Mouse (Mus musculus) heart, embryonic 11.5 days (tissue): ENCODE results near the gene Ivd. TPM values are rescaled to one million over a fixed set of nuclear protein-coding genes. Genes with fewer than 3 reads are reported as not detected.

Experiments used
- ATAC-seq: fragments of 200-750 bp; cut with Nextera tagmentation; replicated peaks from 2 replicates; pipeline ENCODE4 v1.8.0; 2017; ENCODE audit warnings: moderate library complexity; ENCODE audit not compliant: insufficient number of reproducible peaks, low FRiP score, low TSS enrichment
- H3K27ac ChIP-seq: fragments of 300-500 bp; sonication (generic); 2 replicates; pipeline ENCODE4 v1.5.1; 2014; ENCODE audit warnings: mild to moderate bottlenecking, low read depth, low read length
- H3K27me3 ChIP-seq: fragments of 300-500 bp; sonication (generic); 2 replicates; pipeline ENCODE4 v1.6.1; 2014; ENCODE audit warnings: mild to moderate bottlenecking, low read length, mixed read lengths; ENCODE audit not compliant: control insufficient read depth, insufficient read depth
- H3K36me3 ChIP-seq: fragments of 300-500 bp; sonication (generic); 2 replicates; pipeline ENCODE4 v1.6.1; 2014; ENCODE audit warnings: mild to moderate bottlenecking, low read length, moderate library complexity, mixed read lengths; ENCODE audit not compliant: control insufficient read depth, insufficient read depth
- H3K4me1 ChIP-seq: fragments of 300-500 bp; sonication (generic); 2 replicates; pipeline ENCODE4 v1.6.1; 2014; ENCODE audit warnings: low read length; ENCODE audit not compliant: control insufficient read depth, insufficient read depth
- H3K4me2 ChIP-seq: fragments of 300-500 bp; sonication (generic); 2 replicates; pipeline ENCODE4 v1.6.1; 2014; ENCODE audit warnings: mild to moderate bottlenecking, moderate library complexity
- H3K4me3 ChIP-seq: fragments of 300-500 bp; sonication (generic); 2 replicates; pipeline ENCODE4 v1.5.1; 2014; ENCODE audit warnings: low read depth, low read length
- H3K9ac ChIP-seq: fragments of 300-500 bp; sonication (generic); 2 replicates; pipeline ENCODE4 v1.6.1; 2014; ENCODE audit warnings: mild to moderate bottlenecking, low read depth, low read length, moderate library complexity
- H3K9me3 ChIP-seq: fragments of 300-500 bp; sonication (generic); replicated peaks from 2 replicates; pipeline ENCODE4 v1.6.1; 2016; ENCODE audit warnings: low read length; ENCODE audit not compliant: control insufficient read depth
- WGBS: fragments of 180-500 bp; shearing (Covaris S2); extraction: QIAGEN DNeasy Blood & Tissue Kit; methylation state at CpG from one replicate; pipeline ENCODE4 v1.1.7; 2014; ENCODE audit not compliant: insufficient replicate concordance; 5-methylcytosine and 5-hydroxymethylcytosine counted together
- polyA plus RNA-seq: library from polyadenylated mRNA; unstranded; fragments of >200 nt; fragmentation: Nextera tagmentation; extraction: Ambion mirVana; gene quantifications from 2 replicates; pipeline ENCODE4 v1.2.1, GENCODE M21; 2014

Ivd gene
- polyA plus RNA-seq, 1 experiment from 2014 or later, result 52.5 TPM

DNA sequence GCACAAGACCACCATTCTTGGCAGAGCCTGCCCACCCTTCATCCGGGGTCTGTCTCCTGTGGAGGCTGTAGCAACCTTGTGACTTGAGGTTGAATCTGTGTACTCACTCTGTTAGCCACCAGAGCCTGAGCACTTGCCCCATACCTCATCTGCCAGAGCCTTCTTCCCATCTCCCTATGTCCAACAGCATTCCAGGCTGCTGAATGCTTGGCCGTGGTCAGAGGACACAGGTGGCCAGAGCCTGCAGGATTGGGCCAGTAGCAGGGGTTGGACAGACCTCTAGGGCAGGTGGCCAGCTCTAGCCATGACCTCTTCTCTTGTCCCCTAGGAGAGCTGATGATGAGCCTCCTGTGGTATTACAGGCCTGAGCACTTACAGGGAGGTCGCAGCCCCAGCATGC is 58.7 kb downstream of the Ivd start:
- Histone ChIP-seq H3K4me2 (no peak overlapping the region), H3K4me1 (peaks cover 13% of the 10 kb centered on the region), H3K36me3 (peaks cover 2% of the 10 kb centered on the region; the same call in 1 of the 2 replicates), H3K4me3 (no peak overlapping the region), H3K9ac (no peak overlapping the region), H3K9me3 (no peaks in the 10 kb centered on the region), H3K27ac (no peak overlapping the region), H3K27me3 (no peaks in the 10 kb centered on the region)
- ATAC-seq, result no peak
- 86% methylated on average over 3 of the region's 3 CpGs for WGBS

GRCm38 (mm10) chr2:118925952-118926351 is 64.2 kb downstream of the Ivd start:
- Histone ChIP-seq H3K4me2 (peak overlapping the region; percentile 97), H3K27me3 (no peaks in the 10 kb centered on the region), H3K4me3 (peak overlapping the region; percentile 74), H3K9ac (peak overlapping the region; percentile 88), H3K36me3 (no peaks in the 10 kb centered on the region; the same call in 1 of the 2 replicates), H3K9me3 (no peaks in the 10 kb centered on the region), H3K27ac (peak overlapping the region; percentile 70), H3K4me1 (peaks cover 23% of the 10 kb centered on the region)
- ATAC-seq, result peak; percentile 48
- under 1% methylated on average over 6 of the region's 6 CpGs for WGBS

- peak; percentile 91 for ATAC-seq
- Histone ChIP-seq H3K36me3 (no peaks in the 10 kb centered on the region; the same call in 1 of the 2 replicates), H3K4me3 (peak within 1 kb of the TSS; percentile 74), H3K9ac (peak within 1 kb of the TSS; percentile 88), H3K27ac (peak within 1 kb of the TSS; percentile 70), H3K4me1 (peaks cover 23% of the 10 kb centered on the region), H3K4me2 (peak within 1 kb of the TSS; percentile 97), H3K9me3 (no peaks in the 10 kb centered on the region), H3K27me3 (no peaks in the 10 kb centered on the region)
- WGBS, result under 1% methylated on average over 32 of the region's 47 CpGs
Measured at GRCm38 (mm10) chr2:118926361-118926997, 64.7 kb downstream of the Ivd start, which contains the start of gene Chst14. Chst14 (plus strand) TSS chr2:118926496.

DNA sequence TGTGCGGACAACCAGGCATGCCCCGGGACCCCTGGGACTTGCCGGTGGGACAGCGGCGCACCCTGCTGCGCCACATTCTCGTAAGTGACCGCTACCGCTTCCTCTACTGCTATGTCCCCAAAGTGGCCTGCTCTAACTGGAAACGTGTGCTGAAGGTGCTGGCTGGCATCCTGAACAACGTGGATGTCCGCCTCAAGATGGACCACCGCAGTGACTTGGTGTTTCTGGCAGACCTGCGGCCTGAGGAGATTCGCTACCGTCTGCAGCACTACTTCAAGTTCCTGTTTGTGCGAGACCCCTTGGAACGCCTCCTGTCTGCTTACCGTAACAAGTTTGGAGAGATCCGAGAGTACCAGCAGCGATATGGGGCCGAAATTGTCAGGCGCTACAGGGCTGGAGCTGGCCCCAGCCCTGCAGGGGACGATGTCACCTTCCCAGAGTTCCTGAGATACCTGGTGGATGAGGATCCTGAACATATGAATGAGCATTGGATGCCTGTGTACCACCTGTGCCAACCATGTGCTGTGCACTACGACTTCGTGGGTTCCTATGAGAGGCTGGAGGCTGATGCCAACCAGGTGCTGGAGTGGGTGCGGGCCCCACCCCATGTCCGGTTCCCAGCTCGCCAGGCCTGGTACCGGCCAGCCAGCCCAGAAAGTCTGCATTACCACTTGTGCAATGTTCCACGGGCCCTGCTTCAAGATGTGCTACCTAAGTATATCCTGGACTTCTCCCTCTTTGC is 65.4 kb downstream of the Ivd start:
- Histone ChIP-seq H3K4me3 (peak overlapping the region; percentile 74), H3K9me3 (no peaks in the 10 kb centered on the region), H3K4me1 (peaks cover 23% of the 10 kb centered on the region), H3K9ac (peak overlapping the region; percentile 88), H3K27me3 (no peaks in the 10 kb centered on the region), H3K36me3 (no peaks in the 10 kb centered on the region), H3K4me2 (peak overlapping the region; percentile 97), H3K27ac (peak overlapping the region; percentile 70; the same call in 1 of the 2 replicates)
- 26% methylated on average over 31 of the region's 31 CpGs for WGBS
- no peak for ATAC-seq

Other genes with a start within 250 kb of the Ivd start
- 1.8 and 3.0 TPM in 2 replicates for gene Pak6, start 198.7 kb upstream of the Ivd start, polyA plus RNA-seq
- 0.66 and 0.80 TPM in 2 replicates for gene Ankrd63, start 158.0 kb upstream of the Ivd start, polyA plus RNA-seq
- gene Plcb2, start 133.5 kb upstream of the Ivd start, polyA plus RNA-seq, result 0.99 and 1.4 TPM in 2 replicates
- 45.4 and 46.7 TPM in 2 replicates for gene Inafm2, start 116.2 kb upstream of the Ivd start, polyA plus RNA-seq
- gene Ccdc9b, start 99.3 kb upstream of the Ivd start, polyA plus RNA-seq, result 1.0 and 1.3 TPM in 2 replicates
- not detected in 2 replicates for gene Phgr1, start 89.2 kb upstream of the Ivd start, polyA plus RNA-seq
- gene Disp2, start 82.2 kb upstream of the Ivd start, polyA plus RNA-seq, result 0.21 and 0.27 TPM in 2 replicates
- 117 and 135 TPM in 2 replicates for gene Knstrn, start 48.0 kb upstream of the Ivd start, polyA plus RNA-seq
- 0.77 and 1.1 TPM in 2 replicates for gene Bahd1, start 38.4 kb downstream of the Ivd start, polyA plus RNA-seq
- gene Chst14, start 64.5 kb downstream of the Ivd start, polyA plus RNA-seq, result 19.6 and 22.3 TPM in 2 replicates
- gene Ccdc32, start 167.4 kb downstream of the Ivd start, polyA plus RNA-seq, result 16.4 and 17.1 TPM in 2 replicates
- gene Rpusd2, start 172.8 kb downstream of the Ivd start, polyA plus RNA-seq, result 4.0 and 4.8 TPM in 2 replicates
- 26.5 and 30.9 TPM in 2 replicates for gene Knl1, start 185.2 kb downstream of the Ivd start, polyA plus RNA-seq